Mouse (Mus musculus): Measurements from ENCODE around the gene Bcr. TPM values are rescaled to one million over a fixed set of nuclear protein-coding genes. Genes with fewer than 3 reads are reported as not detected.
A peak's percentile ranks its signal among the peaks of the same experiment; 100 is the strongest.

Bcr gene
- polyA plus RNA-seq, 1 experiment from 2014 or later: 16.5 TPM

DNA sequence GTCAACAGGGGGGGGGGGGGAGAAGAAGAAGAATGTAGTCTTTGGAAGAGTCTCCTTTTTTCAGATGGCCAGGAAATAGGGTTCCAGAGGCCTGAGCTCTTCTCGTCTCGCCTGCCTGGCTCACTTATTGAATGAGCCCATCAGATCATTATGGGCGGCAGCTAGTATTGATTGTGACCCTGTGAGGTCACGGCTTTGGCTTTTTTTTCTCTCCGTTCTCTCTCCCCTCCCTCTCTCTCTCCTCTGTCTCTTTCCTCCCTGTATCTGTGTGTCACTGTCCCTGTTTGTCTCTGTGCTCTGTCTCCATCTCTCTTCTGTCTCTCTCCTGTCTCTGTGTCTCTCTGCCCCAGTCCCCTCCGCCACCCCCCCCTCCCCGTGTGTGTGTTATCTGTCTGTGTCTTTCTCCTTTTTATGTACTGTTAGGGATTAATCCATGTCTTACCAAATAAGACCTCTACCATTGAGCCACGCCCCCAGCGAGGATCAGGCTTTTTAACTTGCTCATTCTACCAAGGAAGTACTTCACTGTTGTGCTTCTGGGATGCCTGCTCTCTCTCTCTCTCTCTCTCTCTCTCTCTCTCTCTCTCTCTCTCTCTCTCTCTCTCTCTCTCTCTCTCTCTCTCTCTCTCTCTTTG lies 1.5 kb upstream of the Bcr start:
- Histone ChIP-seq H3K27me3 (no peaks in the 10 kb centered on the region), H3K4me3 (0 out of 2 replicates have a peak overlapping the region, but pooled peaks have one; percentile 64), H3K4me1 (replicated peaks) (peaks cover 56% of the 10 kb centered on the region), H3K36me3 (no peaks in the 10 kb centered on the region), H3K27ac (replicated peaks) (no peak overlapping the region), H3K9me3 (no peaks in the 10 kb centered on the region), H3K4me2 (peak overlapping the region; percentile 92), H3K9ac (no peak overlapping the region)
- no peak for ATAC-seq (ENCODE audit: low FRiP score, low read depth)
- WGBS: 21% methylated on average over 9 of the region's 9 CpGs

- Histone ChIP-seq H3K4me3 (peak overlapping the region; percentile 64), H3K4me2 (peak overlapping the region; percentile 92), H3K9me3 (no peaks in the 10 kb centered on the region), H3K27ac (replicated peaks) (no peak overlapping the region), H3K9ac (no peak overlapping the region), H3K27me3 (no peaks in the 10 kb centered on the region), H3K4me1 (replicated peaks) (peaks cover 62% of the 10 kb centered on the region), H3K36me3 (no peaks in the 10 kb centered on the region)
- WGBS: 1% methylated on average over 11 of the region's 11 CpGs
- ATAC-seq (ENCODE audit: low FRiP score, low read depth): no peak
These were observed 996 bp upstream of the Bcr start for GRCm38 (mm10) chr10:75059396-75059795.

DNA sequence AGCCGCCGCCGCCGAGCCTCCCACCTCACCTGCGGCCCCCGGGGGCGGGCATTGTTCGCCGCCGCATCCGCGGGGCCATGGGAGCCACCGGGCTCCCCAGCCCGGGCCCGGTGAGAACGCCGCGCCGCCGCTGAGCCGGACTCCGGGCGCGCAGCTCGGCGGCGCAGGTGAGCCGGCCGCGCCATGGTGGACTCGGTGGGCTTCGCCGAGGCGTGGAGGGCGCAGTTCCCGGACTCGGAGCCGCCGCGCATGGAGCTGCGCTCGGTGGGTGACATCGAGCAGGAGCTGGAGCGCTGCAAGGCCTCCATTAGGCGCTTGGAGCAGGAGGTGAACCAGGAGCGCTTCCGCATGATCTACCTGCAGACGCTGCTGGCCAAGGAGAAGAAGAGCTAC lies 447 bp downstream of the Bcr start:
- Histone ChIP-seq H3K9me3 (no peaks in the 10 kb centered on the region), H3K9ac (peak overlapping the region; percentile 86), H3K4me3 (peak overlapping the region; percentile 64), H3K4me1 (replicated peaks) (peaks cover 73% of the 10 kb centered on the region), H3K36me3 (no peaks in the 10 kb centered on the region), H3K27me3 (no peaks in the 10 kb centered on the region), H3K27ac (replicated peaks) (peak overlapping the region; percentile 94), H3K4me2 (peak overlapping the region; percentile 92)
- 0% methylated on average over 41 of the region's 48 CpGs for WGBS
- no peak for ATAC-seq (ENCODE audit: low FRiP score, low read depth)

DNA sequence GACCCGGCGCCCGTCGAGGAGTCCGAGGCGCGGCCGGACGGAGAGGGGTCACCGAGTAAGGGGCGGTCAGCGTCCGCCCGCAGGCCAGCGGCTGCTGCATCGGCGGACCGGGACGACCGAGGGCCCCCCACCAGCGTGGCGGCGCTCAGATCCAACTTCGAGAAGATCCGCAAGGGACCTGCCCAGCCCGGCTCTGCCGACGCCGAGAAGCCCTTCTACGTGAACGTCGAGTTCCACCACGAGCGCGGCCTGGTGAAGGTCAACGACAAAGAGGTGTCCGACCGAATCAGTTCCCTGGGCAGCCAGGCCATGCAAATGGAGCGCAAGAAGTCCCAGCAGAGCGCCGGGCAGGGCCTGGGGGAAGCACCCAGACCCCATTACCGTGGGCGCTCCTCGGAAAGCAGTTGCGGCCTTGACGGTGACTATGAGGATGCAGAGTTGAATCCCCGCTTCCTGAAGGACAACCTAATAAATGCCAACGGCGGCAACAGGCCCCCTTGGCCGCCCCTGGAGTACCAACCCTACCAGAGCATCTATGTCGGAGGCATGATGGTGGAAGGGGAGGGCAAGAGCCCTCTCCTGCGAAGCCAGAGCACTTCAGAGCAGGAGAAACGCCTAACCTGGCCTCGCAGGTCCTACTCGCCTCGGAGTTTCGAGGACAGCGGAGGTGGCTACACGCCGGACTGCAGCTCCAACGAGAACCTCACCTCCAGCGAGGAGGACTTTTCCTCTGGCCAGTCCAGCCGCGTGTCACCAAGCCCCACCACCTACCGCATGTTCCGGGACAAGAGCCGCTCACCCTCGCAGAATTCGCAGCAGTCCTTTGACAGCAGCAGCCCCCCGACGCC lies 1.2 kb downstream of the Bcr start:
- Histone ChIP-seq H3K27ac (replicated peaks) (peak overlapping the region; percentile 94), H3K27me3 (no peaks in the 10 kb centered on the region), H3K4me2 (peak overlapping the region; percentile 92), H3K4me1 (replicated peaks) (peaks cover 72% of the 10 kb centered on the region), H3K4me3 (peak overlapping the region; percentile 64), H3K36me3 (no peaks in the 10 kb centered on the region), H3K9ac (peak overlapping the region; percentile 86), H3K9me3 (no peaks in the 10 kb centered on the region)
- no peak for ATAC-seq (ENCODE audit: low FRiP score, low read depth)
- WGBS: 2% methylated on average over 71 of the region's 71 CpGs

DNA sequence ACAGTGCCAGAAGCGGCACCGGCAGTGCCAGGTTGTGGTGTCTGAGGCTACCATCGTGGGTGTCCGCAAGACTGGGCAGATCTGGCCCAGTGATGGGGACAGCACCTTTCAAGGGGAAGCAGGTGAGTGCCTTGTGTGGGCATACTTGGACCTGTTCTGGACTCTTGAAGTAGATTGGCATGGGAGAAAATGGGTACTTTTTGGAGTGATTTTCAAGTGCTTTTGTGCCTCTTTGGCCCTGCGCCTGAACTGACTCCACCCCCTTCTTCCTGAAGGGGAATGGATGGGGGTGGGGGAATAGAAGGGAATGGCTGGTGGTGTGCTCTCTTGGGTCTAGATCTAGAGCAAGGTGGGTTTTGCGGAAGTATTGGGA lies 1.8 kb downstream of the Bcr start:
- Histone ChIP-seq H3K4me1 (replicated peaks) (peaks cover 74% of the 10 kb centered on the region), H3K36me3 (no peaks in the 10 kb centered on the region), H3K4me2 (peak overlapping the region; percentile 92), H3K9ac (peak overlapping the region; percentile 86), H3K27ac (replicated peaks) (no peak overlapping the region), H3K9me3 (no peaks in the 10 kb centered on the region), H3K27me3 (no peaks in the 10 kb centered on the region), H3K4me3 (peak overlapping the region; percentile 64)
- ATAC-seq (ENCODE audit: low FRiP score, low read depth): no peak
- 15% methylated on average over 6 of the region's 6 CpGs for WGBS

GRCm38 (mm10) chr10:75062621-75063020 lies 2.2 kb downstream of the Bcr start:
- 47% methylated on average over 6 of the region's 6 CpGs for WGBS
- Histone ChIP-seq H3K27ac (replicated peaks) (no peak overlapping the region), H3K27me3 (no peaks in the 10 kb centered on the region), H3K4me1 (replicated peaks) (peaks cover 78% of the 10 kb centered on the region), H3K9me3 (no peaks in the 10 kb centered on the region), H3K36me3 (no peaks in the 10 kb centered on the region), H3K4me3 (peak overlapping the region; percentile 64), H3K9ac (peak overlapping the region; percentile 86), H3K4me2 (peak overlapping the region; percentile 92)
- no peak for ATAC-seq (ENCODE audit: low FRiP score, low read depth)

GRCm38 (mm10) chr10:75063301-75063965 lies 3.0 kb downstream of the Bcr start:
- Histone ChIP-seq H3K4me3 (peak overlapping the region; percentile 64), H3K36me3 (no peaks in the 10 kb centered on the region), H3K27me3 (no peaks in the 10 kb centered on the region), H3K27ac (replicated peaks) (no peak overlapping the region; the same call in 1 of the 2 replicates), H3K9ac (peak overlapping the region; percentile 86), H3K4me2 (peak overlapping the region; percentile 92), H3K4me1 (replicated peaks) (peaks cover 86% of the 10 kb centered on the region), H3K9me3 (no peaks in the 10 kb centered on the region)
- no peak for ATAC-seq (ENCODE audit: low FRiP score, low read depth)
- WGBS: 47% methylated on average over 12 of the region's 12 CpGs

DNA sequence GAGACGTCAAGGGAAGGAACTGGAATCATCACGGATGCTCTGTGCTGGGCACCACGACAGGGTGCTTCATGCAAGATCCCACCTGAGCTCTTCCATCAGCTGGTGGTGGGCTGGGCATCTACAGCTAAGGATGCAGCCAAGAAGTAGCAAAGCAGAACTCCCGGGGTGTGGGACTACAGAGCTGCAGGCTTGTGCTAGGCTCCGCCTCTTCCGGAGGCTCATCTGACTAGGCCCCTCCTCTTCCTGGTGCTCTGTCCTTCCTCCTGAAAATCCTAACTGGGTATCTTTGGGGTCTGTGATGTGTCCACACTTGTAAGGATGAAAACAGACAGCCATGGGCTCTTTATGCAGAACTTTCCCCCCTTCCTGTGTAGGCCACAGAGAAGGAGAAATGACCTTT lies 5.3 kb downstream of the Bcr start:
- H3K4me3 ChIP-seq: no peak overlapping the region

GRCm38 (mm10) chr10:75067446-75067845 lies 7.1 kb downstream of the Bcr start:
- Histone ChIP-seq H3K9me3 (no peaks in the 10 kb centered on the region), H3K27ac (replicated peaks) (no peak overlapping the region), H3K9ac (no peak overlapping the region), H3K36me3 (no peaks in the 10 kb centered on the region), H3K4me1 (replicated peaks) (peaks cover 89% of the 10 kb centered on the region), H3K4me2 (no peak overlapping the region), H3K4me3 (no peak overlapping the region), H3K27me3 (no peaks in the 10 kb centered on the region)
- ATAC-seq (ENCODE audit: low FRiP score, low read depth): no peak

More for the DNA sequence above, 5.3 kb downstream of the Bcr start:
- no peaks in the 10 kb centered on the region for H3K9me3 ChIP-seq
- no peaks in the 10 kb centered on the region for H3K36me3 ChIP-seq
- no peaks in the 10 kb centered on the region for H3K27me3 ChIP-seq
- no peak for ATAC-seq (ENCODE audit: low FRiP score, low read depth)
- H3K4me1 ChIP-seq (replicated peaks): peaks cover 87% of the 10 kb centered on the region
- H3K9ac ChIP-seq: no peak overlapping the region
- peak overlapping the region; percentile 92 for H3K4me2 ChIP-seq
- WGBS: 77% methylated on average over 6 of the region's 6 CpGs
- no peak overlapping the region for H3K27ac ChIP-seq (replicated peaks)

DNA sequence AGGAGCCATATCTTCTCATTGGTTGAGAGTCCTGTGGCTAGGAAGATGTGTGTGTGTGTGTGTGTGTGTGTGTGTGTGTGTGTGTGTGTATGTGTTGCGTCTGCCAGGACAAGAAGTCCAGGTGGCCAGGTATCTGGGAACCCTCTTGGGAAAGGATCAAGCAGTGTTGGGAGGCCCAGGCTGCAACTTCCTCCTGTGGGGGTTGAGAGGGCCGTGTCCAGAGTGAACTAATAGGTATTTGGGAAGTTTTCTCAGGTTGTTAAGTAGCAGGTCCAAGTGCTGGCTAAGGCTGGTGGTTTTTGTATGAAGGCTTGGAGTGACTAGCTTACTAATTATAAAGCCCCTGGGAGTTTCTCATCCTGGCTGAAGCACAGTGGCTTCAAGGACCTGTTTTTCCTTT lies 7.7 kb downstream of the Bcr start:
- peaks cover 86% of the 10 kb centered on the region for H3K4me1 ChIP-seq (replicated peaks)
- no peaks in the 10 kb centered on the region for H3K9me3 ChIP-seq
- no peak overlapping the region for H3K9ac ChIP-seq
- no peak overlapping the region for H3K4me2 ChIP-seq
- no peak overlapping the region for H3K4me3 ChIP-seq
- H3K27ac ChIP-seq (replicated peaks): no peak overlapping the region
- H3K36me3 ChIP-seq: no peaks in the 10 kb centered on the region
- ATAC-seq (ENCODE audit: low FRiP score, low read depth): no peak
- no peaks in the 10 kb centered on the region for H3K27me3 ChIP-seq
- 58% methylated on average over 2 of the region's 2 CpGs for WGBS

DNA sequence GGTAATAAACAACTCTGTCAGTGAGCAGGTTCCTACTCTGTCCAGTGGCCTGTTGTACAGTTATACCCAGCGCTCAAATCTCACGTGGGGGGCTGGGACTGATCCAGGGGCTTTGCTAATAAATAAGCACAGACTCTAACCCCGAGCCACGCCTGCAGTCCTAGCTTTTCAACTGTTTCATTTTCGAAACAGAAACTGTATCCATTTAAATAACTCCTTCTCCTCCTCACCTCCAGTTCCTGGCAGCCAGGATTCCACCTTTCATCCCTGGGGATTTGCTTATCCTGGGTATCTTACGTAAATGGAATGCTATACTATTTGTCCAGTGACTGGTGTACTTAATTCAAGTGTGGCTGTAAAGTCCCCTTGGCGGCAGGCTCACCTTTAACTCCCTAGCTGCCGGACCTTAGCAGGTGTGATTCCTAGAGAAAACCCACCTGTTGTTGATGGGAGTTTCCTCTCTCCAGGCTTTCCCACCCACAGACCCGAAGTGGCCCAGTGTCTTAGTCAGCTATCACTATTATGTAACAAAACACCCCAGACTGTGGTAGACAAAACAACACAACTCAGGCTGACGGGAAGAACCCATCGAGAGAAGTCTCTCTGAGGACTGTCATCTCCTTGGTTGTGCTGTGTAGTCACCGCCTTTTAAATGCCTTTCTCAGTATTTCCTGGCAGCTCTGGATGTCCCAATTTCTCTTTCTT lies 8.4 kb downstream of the Bcr start:
- Histone ChIP-seq H3K4me2 (no peak overlapping the region), H3K27me3 (no peaks in the 10 kb centered on the region), H3K9ac (no peak overlapping the region), H3K4me3 (no peak overlapping the region), H3K36me3 (no peaks in the 10 kb centered on the region), H3K4me1 (replicated peaks) (peaks cover 79% of the 10 kb centered on the region), H3K9me3 (no peaks in the 10 kb centered on the region), H3K27ac (replicated peaks) (no peak overlapping the region)
- ATAC-seq (ENCODE audit: low FRiP score, low read depth): no peak
- 69% methylated on average over 12 of the region's 12 CpGs for WGBS
